Mouse (Mus musculus) adrenal gland, adult (tissue): Measurements from ENCODE around the gene Pepd.

Source experiments
- DNase-seq, 2 experiments: peaks; one replicate each; pipeline ENCODE4 v3.0.0; 2022 to 2023; ENCODE audit warnings: low spot score in 1 of 2; ENCODE audit not compliant: inconsistent age in 2 of 2

The Pepd gene

GRCm38 (mm10) chr7:35026276-35026630 is 114.1 kb downstream of the Pepd start:
- DNase-seq: no peak

GRCm38 (mm10) chr7:35026838-35027291 is 114.7 kb downstream of the Pepd start:
- DNase-seq: peak; percentile 51 to 85

GRCm38 (mm10) chr7:35027801-35028420 is 115.7 kb downstream of the Pepd start:
- peak in 1 of 2 experiments; percentile 36 for DNase-seq

GRCm38 (mm10) chr7:35028559-35028958 is 116.4 kb downstream of the Pepd start:
- peak in 1 of 2 experiments; percentile 36 for DNase-seq

GRCm38 (mm10) chr7:35029228-35029627 is 117.0 kb downstream of the Pepd start:
- DNase-seq: no peak

DNA sequence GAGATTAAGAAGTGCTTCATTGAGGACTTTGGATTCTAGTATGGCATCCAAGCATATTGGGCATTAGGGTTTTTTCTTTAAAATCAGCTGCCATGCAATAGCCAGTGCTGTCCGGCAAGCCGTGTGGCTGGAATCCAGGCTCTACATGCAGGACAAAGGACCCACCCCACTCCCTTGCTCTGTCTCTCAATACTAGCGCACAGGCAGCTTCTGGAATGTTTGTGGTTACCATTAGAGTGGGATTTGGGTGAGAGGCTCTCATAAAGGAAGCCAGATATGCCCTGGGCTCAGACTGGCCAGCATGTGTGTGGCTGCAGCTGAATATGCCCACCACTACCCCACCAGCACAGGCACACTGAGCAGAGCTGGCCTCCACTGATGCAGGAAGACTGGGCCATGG is 117.5 kb downstream of the Pepd start:
- no peak for DNase-seq

GRCm38 (mm10) chr7:35030567-35030966 is 118.4 kb downstream of the Pepd start:
- no peak for DNase-seq

DNA sequence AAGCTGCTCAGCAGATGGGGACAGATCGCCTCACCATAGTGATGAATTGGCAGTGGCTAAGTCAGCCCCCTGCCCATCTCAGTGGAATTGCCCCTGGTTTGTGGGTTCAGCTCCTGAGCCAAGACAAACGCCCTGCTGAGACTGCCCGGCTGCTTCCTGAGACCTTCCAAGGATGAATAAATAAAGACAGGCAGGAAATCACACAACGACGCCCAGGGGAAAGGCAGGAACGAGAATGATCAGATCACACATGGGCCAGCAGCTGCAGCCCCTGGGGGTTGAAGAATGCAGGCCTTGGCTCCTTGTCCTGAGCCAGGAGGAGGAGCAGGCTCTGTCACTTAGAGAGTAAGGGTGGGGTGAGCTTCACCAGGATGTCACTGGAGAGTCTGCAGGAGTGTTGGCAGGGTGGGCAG is 123.0 kb downstream of the Pepd start:
- DNase-seq: peak in 1 of 2 experiments; percentile 52

DNA sequence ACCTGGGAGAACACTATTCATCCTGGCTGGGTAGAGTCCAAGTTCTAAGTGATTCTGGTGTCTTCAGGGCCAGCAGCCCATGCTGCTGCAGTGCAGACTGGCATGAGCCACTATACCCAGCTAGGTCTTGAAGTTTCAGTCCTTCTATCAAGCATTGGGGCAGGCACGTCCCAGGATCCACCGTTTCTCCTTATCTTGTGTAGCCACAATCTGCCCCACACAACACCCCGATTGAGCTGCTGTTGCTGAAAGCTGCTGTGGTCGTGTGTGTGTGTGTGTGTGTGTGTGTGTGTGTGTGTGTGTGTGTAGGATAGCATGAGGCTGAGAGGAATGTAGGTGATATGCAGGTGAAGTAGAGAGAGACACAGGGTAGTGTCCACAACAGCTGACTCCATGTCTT is 123.4 kb downstream of the Pepd start:
- DNase-seq: no peak

DNA sequence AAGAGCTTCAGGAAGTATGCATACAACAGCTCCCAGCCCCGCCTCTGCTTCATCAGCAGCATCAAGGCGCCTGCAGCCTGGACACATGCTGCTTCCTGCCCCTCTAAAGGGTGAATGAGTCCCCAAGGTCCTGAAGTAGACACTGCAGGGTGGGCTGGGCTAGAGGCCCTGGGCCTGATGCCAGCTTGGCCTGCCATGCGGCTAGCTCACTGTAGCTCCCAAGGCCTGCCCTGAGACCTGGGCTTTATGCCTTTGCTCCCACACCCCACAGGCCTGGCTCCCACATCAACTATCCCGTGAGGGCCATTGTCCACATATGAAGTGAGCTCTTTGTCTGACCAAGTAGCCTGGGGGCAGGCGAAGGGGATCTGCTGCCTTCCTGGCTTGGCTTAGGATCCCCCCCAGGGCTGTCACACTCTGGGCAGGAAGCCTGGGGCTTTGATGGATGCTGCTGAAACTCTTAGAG is 124.1 kb downstream of the Pepd start:
- peak; percentile 31 to 73 for DNase-seq

DNA sequence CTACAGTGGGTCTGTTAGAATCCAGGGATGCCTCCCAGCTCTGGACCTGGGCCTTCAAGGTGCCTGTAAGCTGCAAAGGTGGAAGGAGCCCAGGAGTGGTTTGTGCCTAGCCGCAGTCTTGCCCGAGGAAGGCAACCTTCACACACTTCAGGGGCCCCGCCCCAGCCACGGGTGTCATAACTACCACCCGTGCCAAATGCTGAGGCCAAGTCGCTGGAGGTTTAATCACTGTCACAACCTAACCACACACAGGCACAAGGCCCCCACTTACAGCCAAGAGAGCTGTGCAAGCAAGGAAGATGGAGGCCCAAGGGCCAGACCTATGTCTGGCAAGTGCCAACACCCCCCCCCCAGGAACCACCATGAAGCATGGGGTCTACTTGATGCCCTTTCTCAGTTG is 125.2 kb downstream of the Pepd start:
- DNase-seq: peak in 1 of 2 experiments; percentile 71

DNA sequence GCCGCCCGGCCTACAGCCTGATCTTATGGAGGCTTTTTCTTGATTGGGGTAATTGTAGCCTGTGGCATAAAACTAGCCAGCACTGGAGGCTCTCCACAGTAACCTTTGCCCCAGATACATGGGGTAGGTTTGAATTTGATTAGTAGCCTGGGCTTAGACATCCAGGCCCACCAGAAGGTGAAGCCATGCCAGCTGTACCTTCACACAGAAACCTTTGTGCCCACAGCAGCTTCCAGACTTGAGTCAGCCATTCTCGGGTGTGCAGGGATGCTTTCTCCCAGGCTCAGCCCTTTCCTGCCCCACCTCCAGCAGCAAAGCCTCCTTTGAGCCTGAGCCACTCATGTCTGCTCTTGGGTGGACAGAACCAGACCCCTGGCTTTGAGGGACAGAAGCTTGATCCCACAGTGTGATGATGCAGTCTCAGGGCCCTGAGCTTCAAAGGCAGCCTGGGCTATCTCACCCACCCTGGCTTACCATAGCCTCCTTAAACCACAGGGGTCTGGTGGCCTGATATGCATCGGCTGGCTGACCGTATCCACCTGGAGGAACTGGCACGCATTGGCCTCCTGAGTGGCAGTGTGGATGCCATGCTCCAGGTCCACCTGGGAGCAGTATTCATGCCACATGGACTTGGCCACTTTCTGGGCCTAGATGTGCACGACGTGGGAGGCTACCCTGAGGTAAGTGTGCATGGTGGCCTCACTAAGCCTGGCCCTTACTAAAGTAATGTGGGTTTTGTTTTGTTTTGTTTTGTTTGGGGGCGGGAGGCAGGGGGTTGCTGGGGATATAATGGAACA is 128.2 kb downstream of the Pepd start:
- peak in 1 of 2 experiments; percentile 36 for DNase-seq

DNA sequence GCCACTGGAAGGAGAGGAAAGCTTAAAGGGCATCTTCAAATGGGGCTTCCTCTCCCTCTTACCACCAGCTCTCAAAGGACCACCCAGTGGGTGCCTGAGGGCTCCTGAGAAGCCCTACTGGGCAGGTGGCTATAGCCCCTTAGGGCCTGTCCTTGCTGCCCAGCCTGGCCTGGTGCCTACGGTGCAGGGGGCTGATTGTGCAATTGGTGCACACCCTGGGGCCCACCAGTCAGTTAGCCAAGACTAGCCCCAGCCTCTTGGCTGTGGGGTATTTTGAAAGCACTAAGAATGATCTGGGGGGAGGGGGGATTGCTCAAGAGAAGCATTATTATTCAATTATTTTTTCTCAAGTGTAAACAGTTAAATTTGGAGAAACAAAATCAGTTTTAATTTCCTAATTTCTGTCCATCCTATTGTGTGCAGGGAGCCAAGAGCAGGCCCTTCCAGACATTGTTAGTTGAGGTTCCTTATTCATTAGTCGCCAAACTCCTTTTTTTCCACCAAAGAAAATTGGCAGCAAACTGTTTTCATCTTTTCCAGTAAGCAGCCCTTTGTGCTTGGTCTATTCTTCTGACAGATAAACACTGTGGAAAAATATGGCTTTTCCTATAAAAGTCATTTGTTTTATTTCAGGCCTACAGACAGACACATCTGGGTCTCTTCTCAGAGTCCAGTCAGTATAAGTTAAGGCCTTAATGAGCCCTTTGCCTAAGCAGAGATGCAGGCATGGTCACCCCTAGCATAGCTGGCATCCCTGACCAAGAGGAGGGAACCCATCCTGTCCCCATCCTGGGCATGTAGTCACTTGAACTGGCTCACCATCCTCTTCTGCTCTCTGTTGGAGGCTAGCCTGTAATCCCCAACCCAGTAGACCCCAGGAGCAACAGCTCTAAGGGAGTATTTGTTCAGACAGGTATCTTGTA is 129.4 kb downstream of the Pepd start:
- peak in 1 of 2 experiments; percentile 75 for DNase-seq

- peak in 1 of 2 experiments; percentile 68 for DNase-seq
Measured at GRCm38 (mm10) chr7:35042209-35042554, 130.0 kb downstream of the Pepd start.

DNA sequence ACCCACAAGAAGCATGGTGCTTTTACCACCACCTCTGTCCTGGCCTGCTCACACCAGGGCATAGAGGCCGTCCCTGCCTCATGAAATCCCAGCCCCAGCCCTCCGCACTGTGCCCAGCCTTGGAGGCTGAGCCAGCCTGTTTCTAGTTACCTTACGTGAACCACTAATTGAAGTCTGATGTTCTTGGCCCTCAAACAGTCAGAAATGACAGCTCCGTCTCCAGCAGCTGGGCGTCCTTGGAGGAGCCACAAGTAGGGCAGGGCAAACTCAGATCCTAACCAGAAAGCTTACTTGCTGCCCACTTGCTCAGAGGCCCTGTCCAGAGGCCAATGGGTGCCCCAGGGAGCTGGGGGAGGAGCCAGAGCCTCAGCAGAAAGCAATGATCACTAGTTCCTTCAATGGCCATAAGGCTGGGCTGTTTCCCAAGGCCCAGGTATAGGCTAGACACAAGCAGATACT is 130.6 kb downstream of the Pepd start:
- peak; percentile 59 to 84 for DNase-seq

- DNase-seq: no peak
Measured at GRCm38 (mm10) chr7:35043266-35043817, 131.2 kb downstream of the Pepd start.

GRCm38 (mm10) chr7:35044719-35045118 is 132.5 kb downstream of the Pepd start:
- DNase-seq: no peak

- no peak for DNase-seq
Measured at GRCm38 (mm10) chr7:35046091-35046490, 133.9 kb downstream of the Pepd start.

GRCm38 (mm10) chr7:35050540-35050939 is 138.4 kb downstream of the Pepd start:
- no peak for DNase-seq

DNA sequence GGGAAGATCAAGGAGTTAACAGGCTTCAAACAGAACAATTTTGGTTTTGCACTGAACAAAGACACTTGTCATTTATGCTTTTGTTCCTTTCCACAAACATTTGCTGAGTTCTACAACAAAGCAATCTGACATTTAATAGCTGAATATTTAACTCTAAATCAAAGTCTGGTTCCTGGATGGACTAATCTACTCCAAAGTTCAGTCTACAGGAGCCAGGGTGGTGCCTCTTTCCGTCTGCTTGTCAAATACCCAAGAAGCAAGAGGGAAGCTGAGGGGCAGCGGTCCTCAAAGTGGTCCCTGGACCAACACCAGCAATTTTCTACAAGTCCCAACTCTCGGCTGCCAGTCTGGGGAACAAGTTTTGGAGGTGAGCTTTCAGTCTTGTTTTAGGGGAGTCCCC is 141.0 kb downstream of the Pepd start:
- no peak for DNase-seq

GRCm38 (mm10) chr7:35054286-35054685 is 142.1 kb downstream of the Pepd start:
- no peak for DNase-seq
